Mouse (Mus musculus): ENCODE measurements around the gene Chp1. TPM values are rescaled to one million over a fixed set of nuclear protein-coding genes. Genes with fewer than 3 reads are reported as not detected.

Chp1 gene
- polyA plus RNA-seq, 1 experiment = 52.6 TPM

DNA sequence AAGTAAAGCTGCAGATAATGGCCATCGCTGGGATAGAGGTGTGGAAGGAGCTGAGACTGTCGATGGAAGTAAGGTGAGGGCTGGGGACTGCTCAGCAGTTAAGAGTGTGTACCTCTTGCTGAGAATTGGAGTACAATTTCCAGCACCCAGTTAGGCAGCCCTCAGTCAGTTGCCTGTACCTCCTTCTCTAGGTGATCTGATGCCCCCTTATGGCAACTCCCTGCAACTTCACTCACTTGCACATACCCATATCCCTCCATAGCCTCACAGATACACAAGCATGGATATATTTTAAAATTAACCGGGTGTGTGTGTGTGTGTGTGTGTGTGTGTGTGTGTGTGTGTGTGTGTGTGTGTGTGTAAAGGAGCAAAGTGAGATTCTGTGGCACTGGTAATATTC, 35.2 kb upstream of the Chp1 start:
- TF ChIP-seq EP300 (IDR thresholded peaks at IDR 0.05; ENCODE audit: insufficient read depth, low read depth, low read length) (no peak), CTCF (IDR thresholded peaks at IDR 0.05; ENCODE audit: low read depth, low read length) (peak; percentile 63)
- H3K9ac ChIP-seq (ENCODE audit: low read depth, poor library complexity, severe bottlenecking) = no peak overlapping the region

DNA sequence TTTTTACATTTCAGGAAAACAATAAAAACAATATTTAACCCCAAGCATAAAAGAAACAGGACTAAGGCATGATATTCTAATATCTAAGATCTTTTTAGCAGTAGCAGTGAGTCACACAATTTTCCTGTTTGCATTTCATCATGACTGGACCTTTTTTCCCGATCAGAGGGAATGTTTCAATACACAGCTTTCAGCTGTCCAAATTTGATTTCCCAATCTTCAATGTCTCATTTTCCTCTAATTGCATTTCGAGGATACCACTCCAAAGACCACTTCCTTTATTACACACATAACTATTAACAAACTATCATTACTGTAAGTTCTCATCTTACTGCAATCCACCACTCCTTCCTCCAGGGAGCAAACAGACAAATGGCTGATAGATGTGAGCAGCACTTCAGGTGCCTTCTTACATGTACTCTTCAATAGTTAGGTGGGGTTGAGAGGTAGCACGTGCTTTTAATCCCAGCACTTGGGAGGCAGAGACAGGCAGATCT, 33.4 kb upstream of the Chp1 start:
- Histone ChIP-seq H3K36me3 (ENCODE audit: control insufficient read depth, insufficient read depth, low read length, poor library complexity, severe bottlenecking) (no peaks in the 10 kb centered on the region), H3K27me3 (ENCODE audit: control insufficient read depth, insufficient read depth, low read length, poor library complexity, severe bottlenecking) (no peaks in the 10 kb centered on the region), H3K4me1 (ENCODE audit: control insufficient read depth, insufficient read depth, low read length) (no peaks in the 10 kb centered on the region), H3K9me3 (replicated peaks; ENCODE audit: control insufficient read depth, insufficient read depth, low read length, poor library complexity, severe bottlenecking) (no peaks in the 10 kb centered on the region), H3K9ac (ENCODE audit: low read depth, poor library complexity, severe bottlenecking) (no peak overlapping the region), H3K4me3 (ENCODE audit: low read depth, low read length) (no peak overlapping the region), H3K27ac (ENCODE audit: insufficient read depth, low read length) (no peak overlapping the region)
- no peak for TF ChIP-seq POLR2A (IDR thresholded peaks at IDR 0.05; ENCODE audit: insufficient read depth, low read length)
- no peak for TF ChIP-seq EP300 (IDR thresholded peaks at IDR 0.05; ENCODE audit: insufficient read depth, low read depth, low read length)
- no peak for TF ChIP-seq CTCF (IDR thresholded peaks at IDR 0.05; ENCODE audit: low read depth, low read length)

More for the DNA sequence above, 35.2 kb upstream of the Chp1 start:
- H3K27ac ChIP-seq (ENCODE audit: insufficient read depth, low read length) = no peak overlapping the region
- H3K27me3 ChIP-seq (ENCODE audit: control insufficient read depth, insufficient read depth, low read length, poor library complexity, severe bottlenecking) = no peaks in the 10 kb centered on the region
- H3K4me3 ChIP-seq (ENCODE audit: low read depth, low read length) = no peak overlapping the region
- no peaks in the 10 kb centered on the region for H3K9me3 ChIP-seq (replicated peaks; ENCODE audit: control insufficient read depth, insufficient read depth, low read length, poor library complexity, severe bottlenecking)
- no peaks in the 10 kb centered on the region for H3K36me3 ChIP-seq (ENCODE audit: control insufficient read depth, insufficient read depth, low read length, poor library complexity, severe bottlenecking)
- no peaks in the 10 kb centered on the region for H3K4me1 ChIP-seq (ENCODE audit: control insufficient read depth, insufficient read depth, low read length)

DNA sequence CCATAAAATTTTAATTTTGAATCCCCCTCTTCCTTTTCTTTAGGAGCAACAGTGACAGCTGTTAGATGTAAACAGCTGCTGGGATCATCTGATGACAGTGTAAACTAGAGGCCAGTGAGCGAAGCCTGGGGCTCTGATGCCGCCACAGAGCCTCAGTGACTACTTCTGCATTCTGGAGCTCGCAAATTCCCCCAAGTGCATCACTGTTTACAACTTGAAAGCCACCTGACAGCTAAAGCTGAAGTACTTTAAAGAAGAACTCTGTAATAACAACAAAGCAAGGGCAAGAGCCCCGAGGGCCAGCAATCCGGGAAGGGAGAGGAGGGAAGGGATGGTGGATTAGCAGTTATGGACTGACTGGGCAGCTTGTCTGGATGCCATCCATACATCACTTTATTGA, 30.7 kb upstream of the Chp1 start:
- no peaks in the 10 kb centered on the region for H3K36me3 ChIP-seq (ENCODE audit: control insufficient read depth, insufficient read depth, low read length, poor library complexity, severe bottlenecking)
- no peak overlapping the region for H3K27ac ChIP-seq (ENCODE audit: insufficient read depth, low read length)
- H3K4me3 ChIP-seq (ENCODE audit: low read depth, low read length) = no peak overlapping the region
- H3K27me3 ChIP-seq (ENCODE audit: control insufficient read depth, insufficient read depth, low read length, poor library complexity, severe bottlenecking) = no peaks in the 10 kb centered on the region
- no peak overlapping the region for H3K9ac ChIP-seq (ENCODE audit: low read depth, poor library complexity, severe bottlenecking)
- no peak for TF ChIP-seq CTCF (IDR thresholded peaks at IDR 0.05; ENCODE audit: low read depth, low read length)
- no peak for TF ChIP-seq EP300 (IDR thresholded peaks at IDR 0.05; ENCODE audit: insufficient read depth, low read depth, low read length)
- no peak for TF ChIP-seq POLR2A (IDR thresholded peaks at IDR 0.05; ENCODE audit: insufficient read depth, low read length)
- H3K9me3 ChIP-seq (replicated peaks; ENCODE audit: control insufficient read depth, insufficient read depth, low read length, poor library complexity, severe bottlenecking) = no peaks in the 10 kb centered on the region
- no peaks in the 10 kb centered on the region for H3K4me1 ChIP-seq (ENCODE audit: control insufficient read depth, insufficient read depth, low read length)

DNA sequence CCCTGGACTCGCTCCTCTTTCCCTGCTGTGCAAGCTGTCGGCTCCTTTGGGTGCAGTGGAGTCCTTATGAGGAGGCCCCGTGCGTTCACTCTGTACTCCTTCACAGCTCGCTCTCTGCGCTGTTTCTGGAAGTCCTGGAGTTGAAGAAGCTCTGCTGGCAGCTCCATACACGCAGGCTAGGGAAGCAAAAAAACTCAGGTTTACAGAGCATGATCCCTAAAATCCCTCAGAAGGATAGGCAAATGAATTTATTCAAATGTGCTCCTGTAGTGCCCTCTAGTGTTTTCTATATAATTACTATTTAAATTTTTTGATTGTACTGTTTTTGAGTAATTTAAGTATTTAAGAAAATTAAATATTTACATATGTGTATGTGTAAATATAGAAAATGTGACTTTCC, 26.9 kb upstream of the Chp1 start:
- TF ChIP-seq CTCF (IDR thresholded peaks at IDR 0.05; ENCODE audit: low read depth, low read length) (no peak), EP300 (IDR thresholded peaks at IDR 0.05; ENCODE audit: insufficient read depth, low read depth, low read length) (no peak), POLR2A (IDR thresholded peaks at IDR 0.05; ENCODE audit: insufficient read depth, low read length) (no peak)
- Histone ChIP-seq H3K27me3 (ENCODE audit: control insufficient read depth, insufficient read depth, low read length, poor library complexity, severe bottlenecking) (no peaks in the 10 kb centered on the region), H3K4me1 (ENCODE audit: control insufficient read depth, insufficient read depth, low read length) (no peaks in the 10 kb centered on the region), H3K9ac (ENCODE audit: low read depth, poor library complexity, severe bottlenecking) (no peak overlapping the region), H3K4me3 (ENCODE audit: low read depth, low read length) (no peak overlapping the region), H3K36me3 (ENCODE audit: control insufficient read depth, insufficient read depth, low read length, poor library complexity, severe bottlenecking) (no peaks in the 10 kb centered on the region), H3K27ac (ENCODE audit: insufficient read depth, low read length) (no peak overlapping the region), H3K9me3 (replicated peaks; ENCODE audit: control insufficient read depth, insufficient read depth, low read length, poor library complexity, severe bottlenecking) (no peaks in the 10 kb centered on the region)

DNA sequence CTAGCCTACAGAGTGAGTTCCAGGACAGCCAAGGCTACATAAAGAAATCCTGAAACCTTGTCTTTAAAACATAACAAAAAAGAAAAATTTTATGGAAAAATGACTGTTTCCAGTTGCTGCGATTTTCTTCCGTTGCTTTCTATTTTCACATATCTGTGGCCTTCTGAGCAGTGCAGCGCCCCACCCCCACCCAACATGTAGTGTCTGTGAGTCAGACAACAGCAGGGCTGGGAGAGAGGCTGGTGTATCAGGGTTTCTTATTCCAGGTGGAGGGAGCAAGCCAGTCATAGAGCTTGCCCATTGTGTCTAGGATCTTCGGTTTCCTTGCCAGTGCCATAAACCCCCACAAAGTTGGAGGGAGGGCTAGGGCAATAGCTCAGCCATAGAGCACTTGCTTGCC, 23.7 kb upstream of the Chp1 start:
- Histone ChIP-seq H3K27ac (ENCODE audit: insufficient read depth, low read length) (no peak overlapping the region), H3K27me3 (ENCODE audit: control insufficient read depth, insufficient read depth, low read length, poor library complexity, severe bottlenecking) (no peaks in the 10 kb centered on the region), H3K36me3 (ENCODE audit: control insufficient read depth, insufficient read depth, low read length, poor library complexity, severe bottlenecking) (no peaks in the 10 kb centered on the region), H3K9ac (ENCODE audit: low read depth, poor library complexity, severe bottlenecking) (no peak overlapping the region), H3K9me3 (replicated peaks; ENCODE audit: control insufficient read depth, insufficient read depth, low read length, poor library complexity, severe bottlenecking) (no peaks in the 10 kb centered on the region), H3K4me1 (ENCODE audit: control insufficient read depth, insufficient read depth, low read length) (no peaks in the 10 kb centered on the region), H3K4me3 (ENCODE audit: low read depth, low read length) (no peak overlapping the region)
- TF ChIP-seq CTCF (IDR thresholded peaks at IDR 0.05; ENCODE audit: low read depth, low read length) = no peak
- no peak for TF ChIP-seq POLR2A (IDR thresholded peaks at IDR 0.05; ENCODE audit: insufficient read depth, low read length)
- TF ChIP-seq EP300 (IDR thresholded peaks at IDR 0.05; ENCODE audit: insufficient read depth, low read depth, low read length) = no peak

DNA sequence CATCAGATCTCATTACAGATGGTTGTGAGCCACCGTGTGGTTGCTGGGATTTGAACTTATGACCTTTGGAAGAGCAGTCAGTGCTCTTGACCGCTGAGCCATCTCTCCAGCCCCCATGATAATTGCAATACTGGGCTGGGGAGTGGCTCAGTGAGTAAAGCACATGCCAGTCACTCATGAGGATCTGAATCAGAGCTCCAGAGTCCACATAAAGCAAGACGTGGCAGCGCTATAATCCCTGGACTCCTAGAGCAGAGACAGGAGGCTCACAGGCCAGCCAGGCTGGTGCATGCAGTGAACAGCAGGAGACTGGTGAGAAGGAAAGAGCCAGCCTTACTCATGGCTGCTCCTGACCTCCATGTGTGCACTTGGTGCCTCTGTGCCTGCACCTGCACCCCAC, 22.1 kb upstream of the Chp1 start:
- Histone ChIP-seq H3K9ac (ENCODE audit: low read depth, poor library complexity, severe bottlenecking) (no peak overlapping the region), H3K4me3 (ENCODE audit: low read depth, low read length) (no peak overlapping the region), H3K4me1 (ENCODE audit: control insufficient read depth, insufficient read depth, low read length) (no peaks in the 10 kb centered on the region), H3K27ac (ENCODE audit: insufficient read depth, low read length) (no peak overlapping the region), H3K36me3 (ENCODE audit: control insufficient read depth, insufficient read depth, low read length, poor library complexity, severe bottlenecking) (no peaks in the 10 kb centered on the region), H3K9me3 (replicated peaks; ENCODE audit: control insufficient read depth, insufficient read depth, low read length, poor library complexity, severe bottlenecking) (no peaks in the 10 kb centered on the region), H3K27me3 (ENCODE audit: control insufficient read depth, insufficient read depth, low read length, poor library complexity, severe bottlenecking) (no peaks in the 10 kb centered on the region)
- no peak for TF ChIP-seq CTCF (IDR thresholded peaks at IDR 0.05; ENCODE audit: low read depth, low read length)
- TF ChIP-seq EP300 (IDR thresholded peaks at IDR 0.05; ENCODE audit: insufficient read depth, low read depth, low read length) = no peak
- TF ChIP-seq POLR2A (IDR thresholded peaks at IDR 0.05; ENCODE audit: insufficient read depth, low read length) = no peak
